Mouse (Mus musculus) erythroblast, embryonic 14.5 days (primary cell): ENCODE results near the gene Vmn2r106.

Experiments
- GATA1 ChIP-seq: IDR thresholded peaks from 2 replicates; pipeline ENCODE4 v1.6.1; 2012; ENCODE audit warnings: low read length, inconsistent platforms, mixed read lengths
- TAL1 ChIP-seq: IDR thresholded peaks from 3 replicates; pipeline ENCODE4 v1.6.1; 2012; ENCODE audit warnings: low read length, inconsistent platforms, mixed read lengths

DNA sequence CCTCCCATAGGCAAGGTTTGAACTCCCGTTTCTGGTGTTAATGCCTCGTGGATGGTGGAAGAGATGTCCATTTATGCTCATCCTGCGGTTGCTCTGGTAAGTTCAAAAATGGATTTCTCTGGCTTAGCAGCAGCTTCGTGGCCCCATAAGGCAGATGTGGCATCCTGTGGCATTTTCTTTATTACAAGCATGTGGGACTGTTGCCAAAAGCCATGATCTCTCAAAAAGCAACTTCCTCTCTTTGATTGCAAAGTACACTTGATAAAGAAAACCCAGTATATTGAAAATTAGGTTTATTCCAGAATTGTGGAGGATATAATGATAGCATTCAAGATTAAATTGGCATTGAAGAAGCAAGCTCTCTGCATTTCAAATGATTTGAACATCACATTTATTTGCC, 29.8 kb downstream of the Vmn2r106 start:
- no peak for TF ChIP-seq TAL1
- TF ChIP-seq GATA1: no peak
